Mouse (Mus musculus): ENCODE data around the gene Tsga10. TPM values are rescaled to one million over a fixed set of nuclear protein-coding genes. Genes with fewer than 3 reads are reported as not detected.
"Not testable (repeated sequence)": the region's sequence is repeated elsewhere in the genome, so short reads cannot be mapped to it uniquely, and the experiment has no call there.

Gene Tsga10
- polyA plus RNA-seq, 1 experiment from 2014 or later: 4.9 TPM

DNA sequence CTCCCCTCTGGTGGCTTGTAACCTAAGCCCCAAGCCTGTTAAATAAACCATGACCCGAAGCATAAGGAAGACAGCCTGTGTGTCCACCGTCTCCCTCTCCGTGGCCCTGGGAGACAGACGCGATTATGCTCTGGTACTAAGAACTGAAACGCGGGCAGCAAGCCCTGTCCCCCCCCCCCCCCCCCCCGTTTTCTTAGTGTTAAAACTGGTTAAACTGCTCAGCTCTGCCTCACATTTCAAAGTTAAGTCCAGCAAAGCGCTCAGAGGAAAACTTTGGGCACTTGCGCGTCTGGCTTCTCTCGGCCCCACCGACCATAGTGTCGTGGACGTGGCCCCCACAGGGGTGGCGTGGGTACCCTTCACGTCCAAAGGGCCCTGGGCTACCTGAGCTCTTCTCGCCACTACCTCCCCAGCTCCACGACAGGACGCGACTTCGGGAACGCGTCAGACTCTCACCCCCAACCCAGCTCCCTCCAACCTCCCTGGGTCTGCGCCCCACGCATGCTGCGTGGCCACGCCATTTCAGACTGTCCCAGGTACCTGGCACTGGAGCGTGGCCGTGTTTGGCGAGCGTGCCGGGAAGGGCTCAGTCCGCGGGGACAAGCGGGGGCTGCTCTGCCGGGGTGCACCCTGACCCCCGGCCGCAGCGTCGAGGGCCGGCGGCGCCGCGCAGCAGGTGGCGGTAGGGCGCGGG is 147.1 kb downstream of the Tsga10 start:
- Histone ChIP-seq H3K9ac (ENCODE audit: low read length) (peak overlapping the region; percentile 79), H3K9me3 (replicated peaks; ENCODE audit: control insufficient read depth, low read length) (no peaks in the 10 kb centered on the region), H3K4me2 (ENCODE audit: low read depth, low read length) (peak overlapping the region; percentile 99), H3K27me3 (ENCODE audit: control insufficient read depth, insufficient read depth, low read length) (peaks cover 4% of the 10 kb centered on the region), H3K4me3 (ENCODE audit: low read length) (peak overlapping the region; percentile 71), H3K4me1 (ENCODE audit: control insufficient read depth, insufficient read depth, low read length) (no peaks in the 10 kb centered on the region; the same call in 1 of the 2 replicates), H3K27ac (ENCODE audit: low read length) (peak overlapping the region; percentile 49; the same call in 1 of the 2 replicates), H3K36me3 (ENCODE audit: control insufficient read depth, insufficient read depth) (no peaks in the 10 kb centered on the region)
- ATAC-seq (replicated peaks; ENCODE audit: extremely low read depth, insufficient read depth, low FRiP score): peak; percentile 33
- WGBS: 5% methylated on average over 48 of the region's 49 CpGs

DNA sequence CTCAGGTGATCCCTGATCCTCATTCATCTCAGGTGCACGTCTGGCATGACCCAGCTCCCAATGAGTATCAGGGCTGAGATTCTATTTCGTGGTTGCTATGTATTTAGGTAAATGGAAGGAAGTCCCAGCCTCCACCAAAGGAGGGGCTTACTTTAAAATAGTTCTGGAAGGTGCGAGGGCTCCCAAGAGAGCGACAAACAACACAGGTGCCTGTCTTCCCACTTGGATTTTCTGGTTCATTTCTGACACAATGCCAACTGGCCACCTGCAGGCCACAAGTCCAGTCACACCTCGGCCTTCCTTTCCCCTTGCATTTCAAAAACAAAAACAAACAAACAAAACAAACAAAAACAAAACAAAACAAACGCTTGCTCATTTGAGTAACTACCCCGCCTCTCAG is 147.7 kb downstream of the Tsga10 start:
- H3K4me2 ChIP-seq (ENCODE audit: low read depth, low read length): no peak overlapping the region; the same call in 1 of the 2 replicates
- no peak overlapping the region for H3K4me3 ChIP-seq (ENCODE audit: low read length)
- ATAC-seq (replicated peaks; ENCODE audit: extremely low read depth, insufficient read depth, low FRiP score): no peak
- H3K27ac ChIP-seq (ENCODE audit: low read length): no peak overlapping the region
- 59% methylated on average over 7 of the region's 7 CpGs for WGBS
- no peaks in the 10 kb centered on the region for H3K9me3 ChIP-seq (replicated peaks; ENCODE audit: control insufficient read depth, low read length)
- peaks cover 4% of the 10 kb centered on the region for H3K27me3 ChIP-seq (ENCODE audit: control insufficient read depth, insufficient read depth, low read length)
- H3K4me1 ChIP-seq (ENCODE audit: control insufficient read depth, insufficient read depth, low read length): no peaks in the 10 kb centered on the region; the same call in 1 of the 2 replicates
- H3K9ac ChIP-seq (ENCODE audit: low read length): no peak overlapping the region
- H3K36me3 ChIP-seq (ENCODE audit: control insufficient read depth, insufficient read depth): no peaks in the 10 kb centered on the region

DNA sequence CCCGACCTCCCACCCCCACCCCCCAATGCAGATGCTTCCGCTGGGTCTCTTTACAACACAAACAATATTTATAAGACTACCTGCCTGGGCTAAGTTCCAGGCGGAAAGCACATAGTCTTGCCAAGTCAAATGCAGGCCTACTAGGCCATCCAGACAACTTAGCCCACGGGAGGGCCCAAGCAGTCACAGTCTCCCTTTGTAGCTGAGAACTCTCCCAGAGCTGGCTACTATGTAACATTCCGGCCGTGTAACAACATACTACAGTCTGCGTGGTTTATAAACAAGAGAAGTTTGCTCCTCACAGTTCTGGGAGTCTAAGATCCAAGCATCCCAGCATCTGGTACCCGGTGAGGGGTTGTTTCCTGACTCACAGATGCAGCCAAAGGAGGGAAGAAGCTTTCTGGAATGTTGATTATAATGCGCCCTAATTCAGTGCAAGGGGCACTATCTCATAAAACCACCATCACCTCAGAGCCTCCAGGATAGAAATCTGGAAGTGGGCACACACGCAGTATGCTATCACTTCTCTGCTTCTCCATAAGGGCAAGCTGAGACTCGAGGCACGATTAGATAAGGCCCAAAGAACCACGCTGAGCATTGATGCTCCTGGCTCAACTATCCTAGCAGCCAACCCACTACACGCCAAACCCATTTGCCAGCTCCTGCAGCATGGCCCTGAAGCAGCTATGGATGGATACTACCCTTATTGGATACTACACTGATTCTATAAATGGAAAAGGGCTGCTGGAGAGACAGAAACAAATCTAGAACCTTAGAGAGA is 148.6 kb downstream of the Tsga10 start:
- Histone ChIP-seq H3K27ac (ENCODE audit: low read length) (peak overlapping the region; percentile 12; the same call in 1 of the 2 replicates), H3K27me3 (ENCODE audit: control insufficient read depth, insufficient read depth, low read length) (peaks cover 4% of the 10 kb centered on the region), H3K4me1 (ENCODE audit: control insufficient read depth, insufficient read depth, low read length) (no peaks in the 10 kb centered on the region; the same call in 1 of the 2 replicates), H3K9ac (ENCODE audit: low read length) (no peak overlapping the region), H3K4me2 (ENCODE audit: low read depth, low read length) (no peak overlapping the region), H3K9me3 (replicated peaks; ENCODE audit: control insufficient read depth, low read length) (no peaks in the 10 kb centered on the region), H3K4me3 (ENCODE audit: low read length) (no peak overlapping the region), H3K36me3 (ENCODE audit: control insufficient read depth, insufficient read depth) (no peaks in the 10 kb centered on the region)
- WGBS: 72% methylated on average over 14 of the region's 14 CpGs
- ATAC-seq (replicated peaks; ENCODE audit: extremely low read depth, insufficient read depth, low FRiP score): no peak

GRCm38 (mm10) chr1:37712357-37712737 is 153.9 kb downstream of the Tsga10 start:
- H3K9me3 ChIP-seq (replicated peaks; ENCODE audit: control insufficient read depth, low read length); ATAC-seq (replicated peaks; ENCODE audit: extremely low read depth, insufficient read depth, low FRiP score); H3K36me3 ChIP-seq (ENCODE audit: control insufficient read depth, insufficient read depth); H3K4me1 ChIP-seq (ENCODE audit: control insufficient read depth, insufficient read depth, low read length); H3K9ac ChIP-seq (ENCODE audit: low read length); H3K27me3 ChIP-seq (ENCODE audit: control insufficient read depth, insufficient read depth, low read length); H3K27ac ChIP-seq (ENCODE audit: low read length); H3K4me2 ChIP-seq (ENCODE audit: low read depth, low read length); H3K4me3 ChIP-seq (ENCODE audit: low read length): not testable (repeated sequence)
- WGBS: 42% methylated on average over 4 of the region's 4 CpGs

GRCm38 (mm10) chr1:37711596-37712356 is 154.5 kb downstream of the Tsga10 start:
- Histone ChIP-seq H3K27ac (ENCODE audit: low read length) (no peak overlapping the region), H3K4me2 (ENCODE audit: low read depth, low read length) (no peak overlapping the region), H3K4me1 (ENCODE audit: control insufficient read depth, insufficient read depth, low read length) (no peaks in the 10 kb centered on the region), H3K36me3 (ENCODE audit: control insufficient read depth, insufficient read depth) (no peaks in the 10 kb centered on the region), H3K27me3 (ENCODE audit: control insufficient read depth, insufficient read depth, low read length) (peaks cover 2% of the 10 kb centered on the region; the same call in 1 of the 2 replicates), H3K9ac (ENCODE audit: low read length) (no peak overlapping the region), H3K4me3 (ENCODE audit: low read length) (no peak overlapping the region), H3K9me3 (replicated peaks; ENCODE audit: control insufficient read depth, low read length) (no peaks in the 10 kb centered on the region)
- 84% methylated on average over 10 of the region's 10 CpGs for WGBS
- no peak for ATAC-seq (replicated peaks; ENCODE audit: extremely low read depth, insufficient read depth, low FRiP score)

DNA sequence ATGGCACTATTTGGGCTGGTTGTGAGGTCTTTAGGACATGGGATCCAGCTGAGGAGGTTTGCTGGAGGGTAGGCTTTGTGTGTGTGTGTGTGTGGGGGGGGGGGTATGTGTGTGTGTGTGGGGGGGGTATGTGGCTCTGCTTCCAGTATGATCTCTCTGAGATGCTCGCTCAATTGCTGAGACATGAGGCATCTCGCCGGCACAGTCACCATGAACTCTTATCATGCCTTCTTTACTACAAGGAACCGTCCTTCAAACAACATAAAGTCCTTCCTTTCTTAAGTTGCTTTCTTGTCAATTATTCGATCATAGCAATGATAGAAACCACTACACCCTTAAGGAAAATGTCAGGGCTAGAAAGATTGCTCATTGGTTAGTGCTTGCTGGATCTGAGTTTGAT is 155.1 kb downstream of the Tsga10 start:
- Histone ChIP-seq H3K36me3 (ENCODE audit: control insufficient read depth, insufficient read depth) (no peaks in the 10 kb centered on the region), H3K27ac (ENCODE audit: low read length) (no peak overlapping the region), H3K4me2 (ENCODE audit: low read depth, low read length) (no peak overlapping the region), H3K4me1 (ENCODE audit: control insufficient read depth, insufficient read depth, low read length) (no peaks in the 10 kb centered on the region), H3K9me3 (replicated peaks; ENCODE audit: control insufficient read depth, low read length) (no peaks in the 10 kb centered on the region), H3K27me3 (ENCODE audit: control insufficient read depth, insufficient read depth, low read length) (no peaks in the 10 kb centered on the region), H3K4me3 (ENCODE audit: low read length) (no peak overlapping the region), H3K9ac (ENCODE audit: low read length) (no peak overlapping the region)
- 86% methylated on average over 5 of the region's 5 CpGs for WGBS
- no peak for ATAC-seq (replicated peaks; ENCODE audit: extremely low read depth, insufficient read depth, low FRiP score)

DNA sequence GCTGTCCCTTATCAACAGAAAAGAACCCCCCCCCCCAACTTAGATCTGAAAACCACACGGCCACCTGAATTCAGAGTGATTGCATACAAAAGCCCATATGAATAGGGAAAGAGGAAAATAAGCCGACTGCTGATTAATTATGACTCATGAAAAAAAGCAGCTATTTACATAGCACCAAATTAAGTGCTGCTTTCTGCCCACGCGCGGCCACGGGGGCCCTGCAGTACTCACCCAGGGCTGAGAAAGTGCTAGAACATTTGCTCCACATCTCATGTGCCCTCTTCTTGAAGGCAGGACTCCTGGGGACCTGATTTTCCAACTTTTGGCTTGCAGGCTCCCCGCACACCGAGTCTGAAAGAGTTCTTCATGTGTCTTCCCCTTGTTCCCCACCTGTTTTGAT is 156.5 kb downstream of the Tsga10 start:
- Histone ChIP-seq H3K9me3 (replicated peaks; ENCODE audit: control insufficient read depth, low read length) (0 out of 2 replicates have a peak, but pooled peaks cover 2% of the 10 kb centered on the region), H3K27me3 (ENCODE audit: control insufficient read depth, insufficient read depth, low read length) (no peaks in the 10 kb centered on the region), H3K27ac (ENCODE audit: low read length) (no peak overlapping the region), H3K36me3 (ENCODE audit: control insufficient read depth, insufficient read depth) (no peaks in the 10 kb centered on the region), H3K4me3 (ENCODE audit: low read length) (no peak overlapping the region), H3K9ac (ENCODE audit: low read length) (no peak overlapping the region), H3K4me2 (ENCODE audit: low read depth, low read length) (no peak overlapping the region), H3K4me1 (ENCODE audit: control insufficient read depth, insufficient read depth, low read length) (no peaks in the 10 kb centered on the region)
- WGBS: 74% methylated on average over 8 of the region's 8 CpGs
- ATAC-seq (replicated peaks; ENCODE audit: extremely low read depth, insufficient read depth, low FRiP score): no peak

DNA sequence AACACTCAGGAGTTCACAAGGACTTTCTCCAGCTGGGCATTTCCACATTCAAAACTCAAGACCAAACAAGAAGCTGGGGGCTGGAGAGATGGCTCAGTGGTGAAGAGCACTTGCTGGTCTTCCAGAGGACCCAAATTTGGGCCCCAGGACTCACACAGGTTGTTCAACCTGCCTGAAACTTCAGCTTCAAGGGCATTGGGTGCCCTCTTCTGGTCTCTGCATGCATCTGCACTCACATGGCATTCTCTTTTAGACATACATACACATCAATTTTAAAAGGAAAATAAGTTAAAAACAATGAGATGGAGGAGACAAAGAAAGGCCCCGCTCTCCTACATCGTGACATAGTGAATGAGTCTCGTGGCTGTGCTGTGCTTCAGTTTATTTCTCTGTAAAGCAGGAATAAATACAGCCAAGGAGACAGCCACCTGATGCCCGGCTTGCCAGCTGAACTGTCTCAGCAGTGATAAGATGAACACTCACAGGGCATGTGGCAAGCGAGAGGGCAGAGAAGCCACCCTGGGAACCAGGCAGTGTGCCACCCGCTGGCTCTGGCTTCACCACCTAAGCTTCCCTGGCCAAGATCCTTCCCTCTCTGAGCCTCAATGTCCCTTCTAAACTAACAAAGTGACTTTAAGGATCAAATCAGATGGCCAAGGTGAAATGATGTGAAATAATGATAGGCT is 157.8 kb downstream of the Tsga10 start:
- H3K27me3 ChIP-seq (ENCODE audit: control insufficient read depth, insufficient read depth, low read length): no peaks in the 10 kb centered on the region
- no peaks in the 10 kb centered on the region for H3K36me3 ChIP-seq (ENCODE audit: control insufficient read depth, insufficient read depth)
- H3K4me1 ChIP-seq (ENCODE audit: control insufficient read depth, insufficient read depth, low read length): no peaks in the 10 kb centered on the region
- no peak overlapping the region for H3K9ac ChIP-seq (ENCODE audit: low read length)
- 0 out of 2 replicates have a peak, but pooled peaks cover 2% of the 10 kb centered on the region for H3K9me3 ChIP-seq (replicated peaks; ENCODE audit: control insufficient read depth, low read length)
- 90% methylated on average over 6 of the region's 6 CpGs for WGBS
- no peak overlapping the region for H3K4me2 ChIP-seq (ENCODE audit: low read depth, low read length)
- no peak for ATAC-seq (replicated peaks; ENCODE audit: extremely low read depth, insufficient read depth, low FRiP score)
- no peak overlapping the region for H3K27ac ChIP-seq (ENCODE audit: low read length)
- no peak overlapping the region for H3K4me3 ChIP-seq (ENCODE audit: low read length)
